Mouse (Mus musculus): ENCODE results near the gene Pxn. TPM values are rescaled to one million over a fixed set of nuclear protein-coding genes. Genes with fewer than 3 reads are reported as not detected.
"Not testable (repeated sequence)": the region's sequence is repeated elsewhere in the genome, so short reads cannot be mapped to it uniquely, and the experiment has no call there.

Gene Pxn
- polyA plus RNA-seq, 1 experiment from 2014 or later = 25.2 TPM

- peak; percentile 66 for DNase-seq
- no peak for TF ChIP-seq CTCF (IDR thresholded peaks at IDR 0.05; ENCODE audit: low read depth)
- H3K9ac ChIP-seq = no peak overlapping the region
- H3K4me1 ChIP-seq (ENCODE audit: insufficient read depth) = peaks cover 14% of the 10 kb centered on the region
- 0 out of 2 replicates have a peak, but pooled peaks cover 15% of the 10 kb centered on the region for H3K36me3 ChIP-seq (ENCODE audit: insufficient read depth)
- H3K27me3 ChIP-seq (ENCODE audit: insufficient read depth, low read length) = no peaks in the 10 kb centered on the region
- 73% methylated on average over 32 of the region's 32 CpGs for WGBS
- ATAC-seq (ENCODE audit: insufficient read depth) = no peak
- peak overlapping the region; percentile 96 for H3K27ac ChIP-seq (ENCODE audit: low read depth)
- H3K4me3 ChIP-seq (ENCODE audit: low read depth, low read length) = 0 out of 2 replicates have a peak overlapping the region, but pooled peaks have one; percentile 6
- peak overlapping the region; percentile 55 for H3K4me2 ChIP-seq
- no peaks in the 10 kb centered on the region for H3K9me3 ChIP-seq (ENCODE audit: low read depth, low read length)
Observed at GRCm38 (mm10) chr5:115516081-115516907, 9.8 kb downstream of the Pxn start.

- Histone ChIP-seq H3K9ac (no peak overlapping the region), H3K4me3 (ENCODE audit: low read depth, low read length) (no peak overlapping the region), H3K36me3 (ENCODE audit: insufficient read depth) (0 out of 2 replicates have a peak, but pooled peaks cover 15% of the 10 kb centered on the region), H3K27me3 (ENCODE audit: insufficient read depth, low read length) (no peaks in the 10 kb centered on the region), H3K4me2 (0 out of 2 replicates have a peak overlapping the region, but pooled peaks have one; percentile 55), H3K27ac (ENCODE audit: low read depth) (peak overlapping the region; percentile 96; the same call in 1 of the 2 replicates), H3K9me3 (ENCODE audit: low read depth, low read length) (no peaks in the 10 kb centered on the region), H3K4me1 (ENCODE audit: insufficient read depth) (peaks cover 14% of the 10 kb centered on the region)
- ATAC-seq (ENCODE audit: insufficient read depth) (no peak), DNase-seq (no peak)
- 79% methylated on average over 7 of the region's 7 CpGs for WGBS
- no peak for TF ChIP-seq CTCF (IDR thresholded peaks at IDR 0.05; ENCODE audit: low read depth)
Observed at GRCm38 (mm10) chr5:115516908-115517307, 10.4 kb downstream of the Pxn start.

- Histone ChIP-seq H3K27me3 (ENCODE audit: insufficient read depth, low read length) (no peaks in the 10 kb centered on the region), H3K9me3 (ENCODE audit: low read depth, low read length) (no peaks in the 10 kb centered on the region), H3K27ac (ENCODE audit: low read depth) (no peak overlapping the region), H3K4me1 (ENCODE audit: insufficient read depth) (peaks cover 14% of the 10 kb centered on the region), H3K36me3 (ENCODE audit: insufficient read depth) (0 out of 2 replicates have a peak, but pooled peaks cover 15% of the 10 kb centered on the region), H3K4me2 (no peak overlapping the region), H3K9ac (no peak overlapping the region), H3K4me3 (ENCODE audit: low read depth, low read length) (no peak overlapping the region)
- no peak for ATAC-seq (ENCODE audit: insufficient read depth)
- no peak for TF ChIP-seq CTCF (IDR thresholded peaks at IDR 0.05; ENCODE audit: low read depth)
- 88% methylated on average over 9 of the region's 9 CpGs for WGBS
- DNase-seq = no peak
Observed at GRCm38 (mm10) chr5:115517501-115517900, 11.0 kb downstream of the Pxn start.

GRCm38 (mm10) chr5:115518214-115518613, 11.7 kb downstream of the Pxn start:
- H3K4me3 ChIP-seq (ENCODE audit: low read depth, low read length); H3K27me3 ChIP-seq (ENCODE audit: insufficient read depth, low read length); H3K9me3 ChIP-seq (ENCODE audit: low read depth, low read length); DNase-seq; H3K4me2 ChIP-seq; ATAC-seq (ENCODE audit: insufficient read depth); H3K27ac ChIP-seq (ENCODE audit: low read depth); H3K9ac ChIP-seq: not testable (repeated sequence)
- 0 out of 2 replicates have a peak, but pooled peaks cover 14% of the 10 kb centered on the region for H3K36me3 ChIP-seq (ENCODE audit: insufficient read depth)
- 94% methylated on average over 6 of the region's 8 CpGs for WGBS
- H3K4me1 ChIP-seq (ENCODE audit: insufficient read depth) = peaks cover 19% of the 10 kb centered on the region

- no peaks in the 10 kb centered on the region for H3K27me3 ChIP-seq (ENCODE audit: insufficient read depth, low read length)
- ATAC-seq (ENCODE audit: insufficient read depth) (no peak), DNase-seq (no peak)
- H3K9ac ChIP-seq = no peak overlapping the region
- H3K9me3 ChIP-seq (ENCODE audit: low read depth, low read length) = no peaks in the 10 kb centered on the region
- no peak for TF ChIP-seq CTCF (IDR thresholded peaks at IDR 0.05; ENCODE audit: low read depth)
- peaks cover 22% of the 10 kb centered on the region for H3K4me1 ChIP-seq (ENCODE audit: insufficient read depth)
- H3K27ac ChIP-seq (ENCODE audit: low read depth) = peak overlapping the region; percentile 78
- H3K4me3 ChIP-seq (ENCODE audit: low read depth, low read length) = no peak overlapping the region
- WGBS = 43% methylated on average over 21 of the region's 21 CpGs
- 0 out of 2 replicates have a peak, but pooled peaks cover 8% of the 10 kb centered on the region for H3K36me3 ChIP-seq (ENCODE audit: insufficient read depth)
- H3K4me2 ChIP-seq = peak overlapping the region; percentile 27
Observed at GRCm38 (mm10) chr5:115520325-115520869, 13.9 kb downstream of the Pxn start.

GRCm38 (mm10) chr5:115521553-115522461, 15.3 kb downstream of the Pxn start:
- H3K4me2 ChIP-seq = peak overlapping the region; percentile 35
- no peaks in the 10 kb centered on the region for H3K27me3 ChIP-seq (ENCODE audit: insufficient read depth, low read length)
- H3K4me3 ChIP-seq (ENCODE audit: low read depth, low read length) = no peak overlapping the region
- DNase-seq (peak; percentile 68), ATAC-seq (ENCODE audit: insufficient read depth) (no peak)
- 0 out of 2 replicates have a peak, but pooled peaks cover 8% of the 10 kb centered on the region for H3K36me3 ChIP-seq (ENCODE audit: insufficient read depth)
- no peaks in the 10 kb centered on the region for H3K9me3 ChIP-seq (ENCODE audit: low read depth, low read length)
- 37% methylated on average over 21 of the region's 21 CpGs for WGBS
- no peak overlapping the region for H3K9ac ChIP-seq
- H3K27ac ChIP-seq (ENCODE audit: low read depth) = peak overlapping the region; percentile 78
- H3K4me1 ChIP-seq (ENCODE audit: insufficient read depth) = peaks cover 24% of the 10 kb centered on the region
- TF ChIP-seq CTCF (IDR thresholded peaks at IDR 0.05; ENCODE audit: low read depth) = no peak
